Mouse (Mus musculus): ENCODE measurements around the gene Hist1h2af. TPM values are rescaled to one million over a fixed set of nuclear protein-coding genes. Genes with fewer than 3 reads are reported as not detected.
"Not testable (repeated sequence)": the region's sequence is repeated elsewhere in the genome, so short reads cannot be mapped to it uniquely, and the experiment has no call there.

Hist1h2af gene
- polyA plus RNA-seq, 1 experiment from 2014 or later, result 13.8 TPM

DNA sequence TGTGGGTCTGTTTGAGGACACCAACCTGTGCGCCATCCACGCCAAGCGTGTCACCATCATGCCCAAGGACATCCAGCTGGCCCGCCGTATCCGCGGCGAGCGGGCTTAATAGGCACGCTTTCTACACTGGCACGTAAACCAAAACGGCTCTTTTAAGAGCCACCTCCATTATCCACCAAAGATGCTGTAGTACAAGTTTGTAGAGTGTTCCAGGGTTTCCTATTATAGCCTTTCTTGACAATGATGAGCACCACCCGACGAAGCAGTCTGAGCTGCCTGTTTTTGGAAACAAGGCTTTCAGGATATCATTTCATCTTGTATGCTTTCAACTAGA lies 11.0 kb downstream of the Hist1h2af start:
- WGBS, result 0% methylated on average over 11 of the region's 14 CpGs
- peak overlapping the region; percentile 46 for H3K4me3 ChIP-seq (ENCODE audit: low read length)
- not testable (repeated sequence) for ATAC-seq (ENCODE audit: low FRiP score, low TSS enrichment); H3K9me3 ChIP-seq (ENCODE audit: control insufficient read depth, low read length); H3K4me1 ChIP-seq (ENCODE audit: control insufficient read depth, insufficient read depth, low read length); H3K27me3 ChIP-seq (ENCODE audit: control insufficient read depth, insufficient read depth, low read length); H3K36me3 ChIP-seq (ENCODE audit: control insufficient read depth, insufficient read depth, low read length); H3K4me2 ChIP-seq (replicated peaks; ENCODE audit: low read depth, low read length)
- H3K27ac ChIP-seq (ENCODE audit: low read depth, low read length), result peak overlapping the region; percentile 89; the same call in 1 of the 2 replicates
- peak overlapping the region; percentile 69; the same call in 1 of the 2 replicates for H3K9ac ChIP-seq (ENCODE audit: low read depth, low read length)

DNA sequence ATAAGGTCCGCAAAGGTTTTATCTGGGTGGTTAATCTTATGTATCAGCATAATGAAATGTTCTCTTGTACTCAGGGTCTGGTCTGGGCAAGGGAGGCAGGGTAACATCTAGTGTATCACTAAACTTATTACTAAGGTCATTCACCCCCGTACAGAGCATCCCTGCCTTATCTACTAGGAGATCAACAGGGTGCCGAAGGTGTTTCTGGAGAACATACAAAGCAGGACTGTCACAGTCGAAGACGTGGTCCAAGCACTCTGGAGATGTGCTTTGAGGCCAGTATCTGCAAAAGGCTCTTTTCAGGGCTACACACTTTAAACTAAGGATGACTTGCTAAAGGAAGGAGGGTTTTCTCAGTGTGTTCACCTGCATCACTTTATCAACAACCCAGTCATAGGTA lies 13.0 kb downstream of the Hist1h2af start:
- Histone ChIP-seq H3K27ac (ENCODE audit: low read depth, low read length) (peak overlapping the region; percentile 32; the same call in 1 of the 2 replicates), H3K36me3 (ENCODE audit: control insufficient read depth, insufficient read depth, low read length) (no peaks in the 10 kb centered on the region), H3K4me1 (ENCODE audit: control insufficient read depth, insufficient read depth, low read length) (peaks cover 2% of the 10 kb centered on the region; the same call in 1 of the 2 replicates), H3K4me3 (ENCODE audit: low read length) (no peak overlapping the region), H3K9ac (ENCODE audit: low read depth, low read length) (no peak overlapping the region), H3K9me3 (ENCODE audit: control insufficient read depth, low read length) (no peaks in the 10 kb centered on the region), H3K4me2 (replicated peaks; ENCODE audit: low read depth, low read length) (no peak overlapping the region), H3K27me3 (ENCODE audit: control insufficient read depth, insufficient read depth, low read length) (no peaks in the 10 kb centered on the region)
- 71% methylated on average over 5 of the region's 5 CpGs for WGBS
- no peak for ATAC-seq (ENCODE audit: low FRiP score, low TSS enrichment)

DNA sequence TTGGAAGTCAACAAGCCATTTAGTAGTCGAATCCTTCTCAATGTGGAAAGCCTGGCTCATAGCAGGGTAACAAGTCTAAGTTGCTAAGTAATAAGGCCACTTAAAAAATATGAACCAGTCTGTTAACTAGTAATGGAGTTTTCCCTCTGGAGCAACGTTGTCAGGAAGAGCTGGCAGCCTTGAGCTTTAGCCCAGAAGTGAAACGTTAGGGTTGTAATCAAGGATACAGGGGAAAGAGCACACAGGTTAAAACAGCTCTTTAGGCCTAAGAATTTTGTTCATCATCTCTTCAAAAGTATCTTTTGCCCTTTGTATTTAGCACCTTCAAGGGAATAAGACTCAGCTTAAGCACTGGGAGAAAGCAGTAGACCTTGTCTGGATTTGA lies 17.0 kb downstream of the Hist1h2af start:
- 2% methylated on average over 3 of the region's 3 CpGs for WGBS
- peak overlapping the region; percentile 42 for H3K4me3 ChIP-seq (ENCODE audit: low read length)
- peaks cover 9% of the 10 kb centered on the region; the same call in 1 of the 2 replicates for H3K4me1 ChIP-seq (ENCODE audit: control insufficient read depth, insufficient read depth, low read length)
- H3K9ac ChIP-seq (ENCODE audit: low read depth, low read length), result peak overlapping the region; percentile 55
- no peaks in the 10 kb centered on the region for H3K27me3 ChIP-seq (ENCODE audit: control insufficient read depth, insufficient read depth, low read length)
- ATAC-seq (ENCODE audit: low FRiP score, low TSS enrichment), result no peak
- H3K4me2 ChIP-seq (replicated peaks; ENCODE audit: low read depth, low read length), result peak overlapping the region; percentile 55
- no peaks in the 10 kb centered on the region for H3K36me3 ChIP-seq (ENCODE audit: control insufficient read depth, insufficient read depth, low read length)
- peak overlapping the region; percentile 90 for H3K27ac ChIP-seq (ENCODE audit: low read depth, low read length)
- H3K9me3 ChIP-seq (ENCODE audit: control insufficient read depth, low read length), result no peaks in the 10 kb centered on the region

DNA sequence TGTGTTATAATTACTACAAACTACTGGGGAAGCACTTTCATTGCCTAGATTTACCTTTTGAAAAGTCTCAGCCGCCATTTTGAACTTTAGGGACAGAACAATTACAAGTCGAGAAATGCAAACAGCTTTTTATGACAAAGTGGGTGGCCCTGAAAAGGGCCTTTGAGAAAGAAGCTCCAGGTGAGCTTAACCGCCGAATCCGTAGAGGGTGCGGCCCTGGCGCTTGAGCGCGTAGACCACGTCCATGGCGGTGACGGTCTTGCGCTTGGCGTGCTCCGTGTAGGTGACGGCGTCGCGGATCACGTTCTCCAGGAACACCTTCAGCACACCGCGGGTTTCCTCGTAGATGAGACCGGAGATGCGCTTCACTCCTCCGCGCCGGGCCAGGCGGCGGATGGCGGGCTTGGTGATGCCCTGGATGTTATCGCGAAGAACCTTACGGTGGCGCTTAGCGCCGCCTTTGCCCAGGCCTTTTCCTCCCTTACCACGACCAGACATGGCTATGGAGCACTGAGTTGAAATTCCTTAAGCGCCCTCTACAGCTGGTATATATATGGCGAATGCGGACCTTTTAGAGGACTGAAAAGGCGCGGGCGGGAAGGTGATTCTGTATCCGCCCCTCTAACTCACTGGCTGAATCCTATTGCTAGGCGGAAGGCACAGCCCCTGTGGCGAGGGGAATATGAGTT lies 17.6 kb downstream of the Hist1h2af start, which contains the start of gene Hist1h4f:
Gene Hist1h4f, minus strand, starts transcription at position 503 of the 689 bp plus-strand sequence.
- under 1% methylated on average over 45 of the region's 47 CpGs for WGBS
- Histone ChIP-seq H3K9ac (ENCODE audit: low read depth, low read length) (peak within 1 kb of the TSS; percentile 55), H3K4me2 (replicated peaks; ENCODE audit: low read depth, low read length) (peak within 1 kb of the TSS; percentile 55), H3K4me3 (ENCODE audit: low read length) (peak within 1 kb of the TSS; percentile 42), H3K27ac (ENCODE audit: low read depth, low read length) (peak within 1 kb of the TSS; percentile 90)
- H3K36me3 ChIP-seq (ENCODE audit: control insufficient read depth, insufficient read depth, low read length); H3K9me3 ChIP-seq (ENCODE audit: control insufficient read depth, low read length); H3K4me1 ChIP-seq (ENCODE audit: control insufficient read depth, insufficient read depth, low read length); H3K27me3 ChIP-seq (ENCODE audit: control insufficient read depth, insufficient read depth, low read length): not testable (repeated sequence)
- ATAC-seq (ENCODE audit: low FRiP score, low TSS enrichment), result peak; percentile 88

DNA sequence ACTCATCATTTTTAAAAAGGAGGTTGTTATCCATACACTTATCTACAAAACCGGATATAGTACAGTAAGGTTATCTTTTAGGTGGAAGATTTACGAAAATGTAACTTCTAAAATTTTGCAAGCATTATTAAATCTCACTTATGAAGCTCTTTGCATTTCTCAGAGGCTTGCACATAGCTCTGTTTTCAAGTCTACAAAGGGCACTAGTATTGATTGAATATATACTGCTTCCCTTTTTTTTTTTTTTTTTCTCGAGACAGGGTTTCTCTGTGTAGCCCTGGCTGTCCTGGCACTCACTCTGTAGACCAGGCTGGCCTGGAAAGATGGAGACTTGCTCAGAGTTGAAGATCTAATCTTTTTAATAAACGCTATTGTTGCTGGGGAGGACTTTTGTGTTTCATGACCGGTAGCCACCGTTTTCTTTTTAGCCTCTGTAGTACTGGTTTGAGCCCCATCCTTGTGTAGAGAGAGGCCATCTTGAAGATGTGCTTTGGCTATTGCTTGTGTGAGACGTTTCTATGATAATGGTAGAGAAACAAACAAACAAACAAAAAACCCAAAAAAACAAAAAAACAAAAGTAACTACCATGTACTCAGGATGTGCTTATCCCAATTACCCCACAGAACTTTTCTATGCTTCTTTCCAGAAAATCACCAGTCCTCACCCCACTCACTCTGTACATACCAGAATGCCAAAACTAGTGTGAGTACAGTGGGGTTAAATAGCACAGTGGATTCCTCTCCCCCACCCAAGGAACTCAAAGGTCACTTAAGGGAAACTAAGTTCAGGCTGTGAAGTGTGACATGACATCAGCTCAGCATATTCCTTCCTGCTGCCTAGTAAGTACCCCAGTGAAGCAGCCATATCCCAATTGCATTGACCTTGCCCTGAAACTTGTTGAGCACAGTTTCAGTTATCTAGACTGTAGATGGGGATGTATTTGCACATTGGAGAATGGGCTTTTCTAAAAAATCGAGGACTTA lies 18.5 kb downstream of the Hist1h2af start:
- Histone ChIP-seq H3K27me3 (ENCODE audit: control insufficient read depth, insufficient read depth, low read length) (no peaks in the 10 kb centered on the region), H3K9ac (ENCODE audit: low read depth, low read length) (peak overlapping the region; percentile 55; the same call in 1 of the 2 replicates)

DNA sequence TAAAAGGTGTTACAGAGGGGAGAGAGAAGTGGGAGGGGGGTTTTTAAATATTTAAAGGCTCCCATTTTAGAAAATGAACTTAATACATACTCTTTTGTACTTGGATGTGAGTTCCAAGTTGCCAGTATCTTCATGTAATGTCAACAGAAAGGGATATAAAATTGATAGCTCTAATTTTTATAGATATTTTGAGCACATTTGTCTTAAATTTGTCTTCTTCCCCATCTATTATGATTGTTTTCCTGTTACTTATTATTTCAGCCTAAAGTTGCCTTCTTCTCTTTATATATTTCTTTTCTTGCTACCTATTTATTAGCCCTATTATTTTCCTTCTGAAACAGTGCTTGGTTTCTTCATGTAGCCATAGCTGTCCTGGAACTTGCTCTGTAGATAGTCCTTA lies 19.3 kb downstream of the Hist1h2af start, which contains the start of gene Hist1h1d:
Gene Hist1h1d, plus strand, starts transcription at position 301 of the 400 bp plus-strand sequence.
- H3K4me1 ChIP-seq (ENCODE audit: control insufficient read depth, insufficient read depth, low read length), result peaks cover 13% of the 10 kb centered on the region; the same call in 1 of the 2 replicates
- peak within 1 kb of the TSS; percentile 100 for H3K27ac ChIP-seq (ENCODE audit: low read depth, low read length)
- H3K36me3 ChIP-seq (ENCODE audit: control insufficient read depth, insufficient read depth, low read length), result no peaks in the 10 kb centered on the region
- H3K4me2 ChIP-seq (replicated peaks; ENCODE audit: low read depth, low read length), result peak within 1 kb of the TSS; percentile 55
- ATAC-seq (ENCODE audit: low FRiP score, low TSS enrichment), result no peak
- peak within 1 kb of the TSS; percentile 55; the same call in 1 of the 2 replicates for H3K9ac ChIP-seq (ENCODE audit: low read depth, low read length)
- no peak within 1 kb of the TSS for H3K4me3 ChIP-seq (ENCODE audit: low read length)
- no peaks in the 10 kb centered on the region for H3K27me3 ChIP-seq (ENCODE audit: control insufficient read depth, insufficient read depth, low read length)
- H3K9me3 ChIP-seq (ENCODE audit: control insufficient read depth, low read length), result no peaks in the 10 kb centered on the region

More for the DNA sequence above, 18.5 kb downstream of the Hist1h2af start:
- H3K4me2 ChIP-seq (replicated peaks; ENCODE audit: low read depth, low read length), result peak overlapping the region; percentile 55
- WGBS, result 54% methylated on average over 8 of the region's 8 CpGs
- ATAC-seq (ENCODE audit: low FRiP score, low TSS enrichment), result no peak
- peak overlapping the region; percentile 42 for H3K4me3 ChIP-seq (ENCODE audit: low read length)
- H3K4me1 ChIP-seq (ENCODE audit: control insufficient read depth, insufficient read depth, low read length), result peaks cover 13% of the 10 kb centered on the region; the same call in 1 of the 2 replicates
- peak overlapping the region; percentile 90 for H3K27ac ChIP-seq (ENCODE audit: low read depth, low read length)
- H3K36me3 ChIP-seq (ENCODE audit: control insufficient read depth, insufficient read depth, low read length), result no peaks in the 10 kb centered on the region
- H3K9me3 ChIP-seq (ENCODE audit: control insufficient read depth, low read length), result no peaks in the 10 kb centered on the region

DNA sequence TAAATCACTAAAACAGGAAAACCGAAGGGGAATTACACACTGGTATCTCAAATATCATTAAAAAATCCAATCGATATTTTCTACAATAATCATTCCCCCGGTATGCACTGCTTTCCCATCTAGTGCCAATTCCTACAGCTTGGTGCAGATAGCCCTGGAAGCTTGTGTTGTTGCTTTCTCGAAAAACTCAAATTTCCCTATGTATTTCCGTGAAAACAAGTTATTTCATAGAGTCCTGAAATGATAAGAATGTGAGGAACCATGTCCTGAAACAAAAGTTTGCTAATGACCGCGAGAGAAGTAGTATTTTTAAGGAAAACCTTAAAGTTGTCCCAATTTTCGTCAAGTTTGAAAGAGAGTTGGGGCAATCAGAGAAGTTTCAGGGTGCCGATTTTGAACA lies 20.7 kb downstream of the Hist1h2af start:
- H3K36me3 ChIP-seq (ENCODE audit: control insufficient read depth, insufficient read depth, low read length), result no peaks in the 10 kb centered on the region
- H3K27me3 ChIP-seq (ENCODE audit: control insufficient read depth, insufficient read depth, low read length), result no peaks in the 10 kb centered on the region
- peak overlapping the region; percentile 100 for H3K27ac ChIP-seq (ENCODE audit: low read depth, low read length)
- H3K4me1 ChIP-seq (ENCODE audit: control insufficient read depth, insufficient read depth, low read length), result peaks cover 13% of the 10 kb centered on the region; the same call in 1 of the 2 replicates
- H3K4me3 ChIP-seq (ENCODE audit: low read length), result peak overlapping the region; percentile 68; the same call in 1 of the 2 replicates
- no peak for ATAC-seq (ENCODE audit: low FRiP score, low TSS enrichment)
- no peaks in the 10 kb centered on the region for H3K9me3 ChIP-seq (ENCODE audit: control insufficient read depth, low read length)
- H3K4me2 ChIP-seq (replicated peaks; ENCODE audit: low read depth, low read length), result peak overlapping the region; percentile 94
- peak overlapping the region; percentile 96 for H3K9ac ChIP-seq (ENCODE audit: low read depth, low read length)
- WGBS, result 25% methylated on average over 9 of the region's 9 CpGs

DNA sequence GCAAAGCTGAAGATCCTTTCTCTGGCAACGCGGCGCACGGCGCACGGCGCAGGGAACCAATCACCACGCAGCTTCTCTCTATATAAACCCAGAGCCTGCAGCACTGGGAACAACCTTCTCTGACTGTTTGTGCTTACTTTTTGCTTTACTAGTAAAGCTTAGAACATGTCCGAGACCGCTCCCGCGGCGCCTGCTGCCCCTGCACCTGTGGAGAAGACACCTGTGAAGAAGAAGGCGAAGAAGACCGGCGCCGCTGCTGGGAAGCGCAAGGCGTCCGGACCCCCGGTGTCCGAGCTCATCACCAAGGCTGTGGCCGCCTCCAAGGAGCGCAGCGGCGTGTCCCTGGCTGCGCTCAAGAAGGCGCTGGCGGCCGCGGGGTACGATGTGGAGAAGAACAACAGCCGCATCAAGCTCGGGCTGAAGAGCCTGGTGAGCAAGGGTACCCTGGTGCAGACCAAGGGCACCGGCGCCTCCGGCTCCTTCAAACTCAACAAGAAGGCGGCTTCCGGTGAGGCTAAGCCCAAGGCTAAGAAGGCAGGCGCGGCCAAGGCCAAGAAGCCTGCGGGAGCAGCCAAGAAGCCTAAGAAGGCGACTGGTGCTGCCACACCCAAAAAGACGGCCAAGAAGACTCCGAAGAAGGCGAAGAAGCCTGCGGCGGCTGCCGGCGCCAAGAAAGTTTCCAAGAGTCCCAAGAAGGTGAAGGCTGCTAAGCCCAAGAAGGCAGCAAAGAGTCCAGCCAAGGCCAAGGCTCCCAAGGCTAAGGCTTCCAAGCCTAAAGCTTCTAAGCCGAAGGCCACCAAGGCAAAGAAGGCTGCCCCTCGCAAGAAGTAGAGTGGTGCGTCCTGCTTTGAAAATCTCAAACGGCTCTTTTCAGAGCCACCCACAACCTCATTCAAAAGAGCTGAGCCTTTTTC lies 21.5 kb downstream of the Hist1h2af start:
- H3K4me3 ChIP-seq (ENCODE audit: low read length), result peak overlapping the region; percentile 68
- H3K9me3 ChIP-seq (ENCODE audit: control insufficient read depth, low read length), result no peaks in the 10 kb centered on the region
- no peaks in the 10 kb centered on the region for H3K27me3 ChIP-seq (ENCODE audit: control insufficient read depth, insufficient read depth, low read length)
- peak overlapping the region; percentile 100 for H3K27ac ChIP-seq (ENCODE audit: low read depth, low read length)
- ATAC-seq (ENCODE audit: low FRiP score, low TSS enrichment), result peak; percentile 94
- no peaks in the 10 kb centered on the region for H3K36me3 ChIP-seq (ENCODE audit: control insufficient read depth, insufficient read depth, low read length)
- H3K4me2 ChIP-seq (replicated peaks; ENCODE audit: low read depth, low read length), result peak overlapping the region; percentile 94
- H3K9ac ChIP-seq (ENCODE audit: low read depth, low read length), result peak overlapping the region; percentile 96
- under 1% methylated on average over 54 of the region's 54 CpGs for WGBS
- H3K4me1 ChIP-seq (ENCODE audit: control insufficient read depth, insufficient read depth, low read length), result peaks cover 13% of the 10 kb centered on the region; the same call in 1 of the 2 replicates
